Mouse (Mus musculus): ENCODE results near the gene Slc31a2.

Gene Slc31a2

GRCm38 (mm10) chr4:62282969-62283368 is 20.6 kb downstream of the Slc31a2 start:
- no peak for DNase-seq (ENCODE audit: low spot score)

GRCm38 (mm10) chr4:62285576-62285975 is 23.2 kb downstream of the Slc31a2 start:
- DNase-seq (ENCODE audit: low spot score): peak; percentile 1

- peak; percentile 77 for DNase-seq (ENCODE audit: low spot score)
These were observed 24.1 kb downstream of the Slc31a2 start for GRCm38 (mm10) chr4:62286257-62286991.

GRCm38 (mm10) chr4:62286992-62287900 is 24.9 kb downstream of the Slc31a2 start:
- DNase-seq (ENCODE audit: low spot score): peak; percentile 13

GRCm38 (mm10) chr4:62289226-62289625 is 26.9 kb downstream of the Slc31a2 start:
- DNase-seq (ENCODE audit: low spot score): no peak

- DNase-seq (ENCODE audit: low spot score): peak; percentile 2
These were observed 28.6 kb downstream of the Slc31a2 start for GRCm38 (mm10) chr4:62290816-62291505.

GRCm38 (mm10) chr4:62292461-62293180 is 30.3 kb downstream of the Slc31a2 start:
- peak; percentile 1 for DNase-seq (ENCODE audit: low spot score)

- DNase-seq (ENCODE audit: low spot score): peak; percentile 1
These were observed 31.0 kb downstream of the Slc31a2 start for GRCm38 (mm10) chr4:62293219-62293861.

- DNase-seq (ENCODE audit: low spot score): no peak
These were observed 32.4 kb downstream of the Slc31a2 start for GRCm38 (mm10) chr4:62294741-62295140.

GRCm38 (mm10) chr4:62297280-62298130 is 35.1 kb downstream of the Slc31a2 start:
- no peak for DNase-seq (ENCODE audit: low spot score)

GRCm38 (mm10) chr4:62300001-62300400 is 37.6 kb downstream of the Slc31a2 start:
- no peak for DNase-seq (ENCODE audit: low spot score)

GRCm38 (mm10) chr4:62302795-62303194 is 40.4 kb downstream of the Slc31a2 start:
- DNase-seq (ENCODE audit: low spot score): no peak

GRCm38 (mm10) chr4:62303288-62303687 is 40.9 kb downstream of the Slc31a2 start:
- DNase-seq (ENCODE audit: low spot score): no peak

- DNase-seq (ENCODE audit: low spot score): no peak
These were observed 43.9 kb downstream of the Slc31a2 start for GRCm38 (mm10) chr4:62306301-62306700.

- DNase-seq (ENCODE audit: low spot score): no peak
These were observed 44.5 kb downstream of the Slc31a2 start for GRCm38 (mm10) chr4:62306840-62307239.

GRCm38 (mm10) chr4:62308406-62308805 is 46.0 kb downstream of the Slc31a2 start:
- DNase-seq (ENCODE audit: low spot score): no peak

GRCm38 (mm10) chr4:62312821-62313220 is 50.5 kb downstream of the Slc31a2 start:
- no peak for DNase-seq (ENCODE audit: low spot score)

GRCm38 (mm10) chr4:62313641-62314211 is 51.4 kb downstream of the Slc31a2 start:
- DNase-seq (ENCODE audit: low spot score): no peak

- no peak for DNase-seq (ENCODE audit: low spot score)
These were observed 52.2 kb downstream of the Slc31a2 start for GRCm38 (mm10) chr4:62314516-62314915.

- no peak for DNase-seq (ENCODE audit: low spot score)
These were observed 54.1 kb downstream of the Slc31a2 start for GRCm38 (mm10) chr4:62316456-62316855.

Data from urinary bladder, postnatal 14 days (tissue).